Comparison of ENCODE assay signal across 9 mouse cellular contexts in the genomic region with DNA sequence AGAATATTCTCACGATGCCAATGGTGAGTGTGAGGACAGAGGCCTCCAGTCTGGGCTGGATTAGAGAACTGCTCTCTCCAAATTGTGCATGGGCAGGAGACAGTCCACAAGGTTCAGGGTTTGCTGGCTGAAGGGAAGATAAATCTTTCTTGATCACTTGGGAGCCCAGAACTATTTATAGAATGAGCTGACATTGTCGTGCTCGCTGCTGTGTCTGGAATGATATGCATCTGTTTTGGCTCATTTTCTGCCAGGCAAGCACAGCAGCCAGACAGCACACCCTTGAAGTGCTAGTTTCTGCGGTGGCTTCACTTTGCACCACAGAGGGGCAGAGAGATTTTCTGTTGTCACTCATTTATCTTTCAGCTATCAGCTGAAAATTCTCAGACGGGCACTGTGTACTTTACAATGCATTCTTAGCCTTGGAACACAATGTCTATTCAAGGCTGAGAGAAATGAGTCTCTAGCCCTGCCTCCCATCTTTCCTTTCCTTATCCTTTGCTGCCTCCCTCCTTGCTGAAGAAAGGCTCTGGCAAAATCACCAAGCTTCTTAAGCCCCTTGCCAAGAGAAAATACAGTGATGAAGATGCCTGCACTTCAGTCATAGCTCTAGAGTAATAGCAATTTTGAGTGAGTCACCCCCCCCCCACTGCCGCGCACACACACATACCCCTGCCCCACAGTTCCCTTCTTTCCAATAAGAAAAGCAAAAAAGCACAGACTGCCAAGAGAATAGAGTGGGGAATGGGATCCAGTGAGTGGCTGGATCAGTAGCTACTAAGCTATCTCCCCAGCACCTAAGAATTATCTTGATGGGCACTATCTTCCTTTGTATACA.
DNase-seq lines count a peak whose midpoint lies in the region; ATAC-seq and TF ChIP-seq lines count a peak whose summit lies in the region.
"Had no signal": no experiment of that assay in that cellular context is flagged by ENCODE, and none has a peak within 500 bp of the region (broad histone marks: within the 10 kb centered on the region; RNA-seq: fewer than 3 reads in every experiment).

No protein-coding gene starts in this region.

- no peak overlapping the region for H3K27ac ChIP-seq in kidney, adult 2 months (ENCODE audit: insufficient read depth, low read depth, low read length)
- H3K27ac ChIP-seq in cortical plate, adult 2 months (ENCODE audit: insufficient read depth, low read length), result peak overlapping the region; percentile 37; the same call in 1 of the 2 replicates
- peak overlapping the region; percentile 52 for H3K27ac ChIP-seq in midbrain, embryonic 12.5 days (replicated peaks)

- ATAC-seq in midbrain, embryonic 12.5 days (ENCODE audit: low FRiP score, low read depth), result 0 out of 2 replicates have a peak, but pooled peaks have one; percentile 24
- no peak for ATAC-seq in monocyte, adult 5-6 weeks (replicated peaks; ENCODE audit: insufficient number of reproducible peaks, low FRiP score, low TSS enrichment, poor library complexity, severe bottlenecking)

- no peaks in the 10 kb centered on the region for H3K4me1 ChIP-seq in kidney, adult 2 months (ENCODE audit: control insufficient read depth, insufficient read depth, low read length)
- peaks cover 8% of the 10 kb centered on the region; the same call in 1 of the 2 replicates for H3K4me1 ChIP-seq in cortical plate, adult 2 months (ENCODE audit: control insufficient read depth, insufficient read depth, low read length)
- peaks cover 21% of the 10 kb centered on the region for H3K4me1 ChIP-seq in midbrain, embryonic 12.5 days

- 49% methylated on average over 7 of the region's 7 CpGs for WGBS in kidney, adult 2 months
- 50% methylated on average over 7 of the region's 7 CpGs for WGBS in midbrain, embryonic 12.5 days

- H3K4me3 ChIP-seq in kidney, adult 2 months (ENCODE audit: insufficient read depth, low read depth, low read length), result no peak overlapping the region
- no peak overlapping the region for H3K4me3 ChIP-seq in cortical plate, adult 2 months (ENCODE audit: insufficient read depth, low read length)
- no peak overlapping the region for H3K4me3 ChIP-seq in midbrain, embryonic 12.5 days

- H3K9ac ChIP-seq in midbrain, embryonic 12.5 days (replicated peaks), result no peak overlapping the region

- peak; percentile 6 for DNase-seq in kidney, adult 2 months
- no peak for DNase-seq in kidney, postnatal 25 days
- peak; percentile 10 for DNase-seq in heart, postnatal 4 days
- no peak for DNase-seq in spleen, adult 12 weeks (ENCODE audit: low spot score)
- no peak for DNase-seq in cerebellum, adult 9-11 months

- no peaks in the 10 kb centered on the region for H3K27me3 ChIP-seq in kidney, adult 2 months (replicated peaks; ENCODE audit: control insufficient read depth, insufficient read depth, low read length)
- no peaks in the 10 kb centered on the region for H3K27me3 ChIP-seq in midbrain, embryonic 12.5 days

- no peak for TF ChIP-seq CTCF in kidney, adult 2 months (conservative IDR thresholded peaks at IDR 0.05; ENCODE audit: insufficient read depth, insufficient read length, low read depth, low read length)
- TF ChIP-seq CTCF in cortical plate, adult 2 months (IDR thresholded peaks at IDR 0.05; ENCODE audit: extremely low read depth, insufficient read depth, low read length), result no peak

- no peaks in the 10 kb centered on the region for H3K9me3 ChIP-seq in midbrain, embryonic 12.5 days

- TF ChIP-seq POLR2A in kidney, adult 2 months (IDR thresholded peaks at IDR 0.05; ENCODE audit: low read depth, low read length), result no peak
- no peak for TF ChIP-seq POLR2A in cortical plate, adult 2 months (IDR thresholded peaks at IDR 0.05; ENCODE audit: extremely low read depth, insufficient read depth, low read length)

- no peak overlapping the region for H3K4me2 ChIP-seq in midbrain, embryonic 12.5 days (replicated peaks)

- no peaks in the 10 kb centered on the region for H3K36me3 ChIP-seq in kidney, adult 2 months (ENCODE audit: control insufficient read depth, insufficient read depth, low read length)
- no peaks in the 10 kb centered on the region for H3K36me3 ChIP-seq in midbrain, embryonic 12.5 days
- H3K36me3 ChIP-seq: G1E had no signal

Comparison
In these comparisons a context has a peak if more than half of its experiments do, and no peak if none do; other contexts are left out.
1. DNase-seq: peak in kidney, adult 2 months (single experiment) and heart, postnatal 4 days (single experiment); none in kidney, postnatal 25 days (0 of 2), spleen, adult 12 weeks (single experiment) and cerebellum, adult 9-11 months (single experiment).